Mouse (Mus musculus): ENCODE measurements around the gene Olfr891. TPM values are rescaled to one million over a fixed set of nuclear protein-coding genes. Genes with fewer than 3 reads are reported as not detected.
"Not testable (repeated sequence)": the region's sequence is repeated elsewhere in the genome, so short reads cannot be mapped to it uniquely, and the experiment has no call there.

Olfr891 gene
- not detected in 2 replicates for polyA plus RNA-seq (2015; fragmentation: Nextera tagmentation; extraction: Ambion mirVana)

- Histone ChIP-seq H3K27me3 (no peaks in the 10 kb centered on the region), H3K36me3 (ENCODE audit: poor library complexity, severe bottlenecking) (no peaks in the 10 kb centered on the region), H3K27ac (no peak within 1 kb of the TSS), H3K4me1 (no peaks in the 10 kb centered on the region), H3K9ac (no peak within 1 kb of the TSS), H3K9me3 (replicated peaks) (peaks cover 6% of the 10 kb centered on the region), H3K4me2 (no peak within 1 kb of the TSS), H3K4me3 (no peak within 1 kb of the TSS)
- 74% methylated on average over 1 of the region's 1 CpGs for WGBS
- ATAC-seq, result no peak
Observed at GRCm38 (mm10) chr9:38180721-38181120, at the start of gene Olfr891. Olfr891 (minus strand) TSS chr9:38180821.

- no peaks in the 10 kb centered on the region for H3K9me3 ChIP-seq (replicated peaks)
- ATAC-seq, result no peak
- no peaks in the 10 kb centered on the region for H3K36me3 ChIP-seq (ENCODE audit: poor library complexity, severe bottlenecking)
- no peak within 1 kb of the TSS for H3K4me2 ChIP-seq
- no peak within 1 kb of the TSS for H3K9ac ChIP-seq
- no peaks in the 10 kb centered on the region for H3K27me3 ChIP-seq
- H3K4me1 ChIP-seq, result no peaks in the 10 kb centered on the region
- H3K4me3 ChIP-seq, result no peak within 1 kb of the TSS
- H3K27ac ChIP-seq, result no peak within 1 kb of the TSS
Observed at GRCm38 (mm10) chr9:38217755-38218154, 37.1 kb upstream of the Olfr891 start, which contains the start of gene Olfr894. Olfr894 (plus strand) TSS chr9:38218055.

- no peaks in the 10 kb centered on the region for H3K4me1 ChIP-seq
- no peaks in the 10 kb centered on the region for H3K36me3 ChIP-seq (ENCODE audit: poor library complexity, severe bottlenecking)
- no peak for ATAC-seq
- H3K27me3 ChIP-seq, result no peaks in the 10 kb centered on the region
- H3K9ac ChIP-seq, result no peak within 1 kb of the TSS
- no peak within 1 kb of the TSS for H3K27ac ChIP-seq
- H3K4me2 ChIP-seq, result no peak within 1 kb of the TSS
- H3K4me3 ChIP-seq, result no peak within 1 kb of the TSS
- 0 out of 2 replicates have a peak, but pooled peaks cover 3% of the 10 kb centered on the region for H3K9me3 ChIP-seq (replicated peaks)
- WGBS, result 90% methylated on average over 3 of the region's 3 CpGs
Observed at GRCm38 (mm10) chr9:38208065-38208464, 27.4 kb upstream of the Olfr891 start, which contains the start of gene Olfr893. Olfr893 (plus strand) TSS chr9:38208365.

DNA sequence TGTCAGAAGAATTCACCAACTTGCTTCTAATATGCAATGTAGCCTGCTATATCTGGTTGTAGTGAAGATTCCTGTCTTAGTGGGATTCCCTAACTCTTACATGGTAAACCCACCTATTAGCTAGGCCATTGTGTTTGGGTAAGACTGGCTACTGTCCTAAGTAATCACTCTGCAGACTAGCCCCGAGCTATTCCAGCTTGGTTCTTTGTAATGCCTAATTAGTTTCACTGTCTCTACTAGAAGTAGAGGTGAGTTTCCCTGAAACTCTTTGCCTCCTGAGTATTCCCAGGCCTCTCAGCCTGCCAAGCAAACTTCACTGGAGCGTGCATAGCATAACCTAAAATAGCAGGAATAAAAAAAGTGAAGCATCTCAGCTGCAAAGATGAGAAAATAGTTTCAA is 12.3 kb downstream of the Olfr891 start:
- not testable (repeated sequence) for H3K27ac ChIP-seq; H3K4me3 ChIP-seq; ATAC-seq; H3K4me2 ChIP-seq; H3K9ac ChIP-seq; H3K4me1 ChIP-seq; H3K36me3 ChIP-seq (ENCODE audit: poor library complexity, severe bottlenecking); H3K9me3 ChIP-seq (replicated peaks); H3K27me3 ChIP-seq
- WGBS, result 49% methylated on average over 2 of the region's 2 CpGs

GRCm38 (mm10) chr9:38142217-38142616 is 38.4 kb downstream of the Olfr891 start, which contains the start of gene Olfr890:
Olfr890 (plus strand) TSS chr9:38142517.
- Histone ChIP-seq H3K4me2 (no peak within 1 kb of the TSS), H3K9ac (no peak within 1 kb of the TSS), H3K9me3 (replicated peaks) (no peaks in the 10 kb centered on the region), H3K27ac (no peak within 1 kb of the TSS), H3K27me3 (no peaks in the 10 kb centered on the region), H3K4me3 (no peak within 1 kb of the TSS), H3K36me3 (ENCODE audit: poor library complexity, severe bottlenecking) (no peaks in the 10 kb centered on the region), H3K4me1 (no peaks in the 10 kb centered on the region)
- ATAC-seq, result no peak

Other genes starting within 250 kb of the Olfr891 start
- not detected in 2 replicates for gene Olfr881, start 189.0 kb downstream of the Olfr891 start, polyA plus RNA-seq (2015; fragmentation: Nextera tagmentation; extraction: Ambion mirVana)
- gene Olfr883, start 155.0 kb downstream of the Olfr891 start, polyA plus RNA-seq (2015; fragmentation: Nextera tagmentation; extraction: Ambion mirVana), result not detected in 2 replicates
- gene Olfr884, start 134.3 kb downstream of the Olfr891 start, polyA plus RNA-seq (2015; fragmentation: Nextera tagmentation; extraction: Ambion mirVana), result not detected in 2 replicates
- not detected in 2 replicates for gene Olfr885, start 119.5 kb downstream of the Olfr891 start, polyA plus RNA-seq (2015; fragmentation: Nextera tagmentation; extraction: Ambion mirVana)
- gene Olfr887, start 96.7 kb downstream of the Olfr891 start, polyA plus RNA-seq (2015; fragmentation: Nextera tagmentation; extraction: Ambion mirVana), result not detected in 2 replicates
- gene Olfr888, start 72.7 kb downstream of the Olfr891 start, polyA plus RNA-seq (2015; fragmentation: Nextera tagmentation; extraction: Ambion mirVana), result not detected in 2 replicates
- 0.05 and 0.08 TPM in 2 replicates for gene Olfr889, start 65.6 kb downstream of the Olfr891 start, polyA plus RNA-seq (2015; fragmentation: Nextera tagmentation; extraction: Ambion mirVana)
- not detected in 2 replicates for gene Olfr890, start 38.3 kb downstream of the Olfr891 start, polyA plus RNA-seq (2015; fragmentation: Nextera tagmentation; extraction: Ambion mirVana)
- not detected in 2 replicates for gene Olfr893, start 27.5 kb upstream of the Olfr891 start, polyA plus RNA-seq (2015; fragmentation: Nextera tagmentation; extraction: Ambion mirVana)
- gene Olfr894, start 37.2 kb upstream of the Olfr891 start, polyA plus RNA-seq (2015; fragmentation: Nextera tagmentation; extraction: Ambion mirVana), result not detected in 2 replicates
- gene Olfr143, start 72.0 kb upstream of the Olfr891 start, polyA plus RNA-seq (2015; fragmentation: Nextera tagmentation; extraction: Ambion mirVana), result not detected in 2 replicates
- not detected in 2 replicates for gene Olfr895, start 87.0 kb upstream of the Olfr891 start, polyA plus RNA-seq (2015; fragmentation: Nextera tagmentation; extraction: Ambion mirVana)
- gene Olfr896-ps1, start 110.3 kb upstream of the Olfr891 start, polyA plus RNA-seq (2015; fragmentation: Nextera tagmentation; extraction: Ambion mirVana), result not detected in 2 replicates
- gene Olfr25, start 148.2 kb upstream of the Olfr891 start, polyA plus RNA-seq (2015; fragmentation: Nextera tagmentation; extraction: Ambion mirVana), result not detected in 2 replicates
- gene Olfr898, start 167.6 kb upstream of the Olfr891 start, polyA plus RNA-seq (2015; fragmentation: Nextera tagmentation; extraction: Ambion mirVana), result not detected in 2 replicates
- gene Olfr250, start 186.1 kb upstream of the Olfr891 start, polyA plus RNA-seq (2015; fragmentation: Nextera tagmentation; extraction: Ambion mirVana), result not detected in 2 replicates
- gene Olfr251, start 196.3 kb upstream of the Olfr891 start, polyA plus RNA-seq (2015; fragmentation: Nextera tagmentation; extraction: Ambion mirVana), result not detected in 2 replicates
- gene Olfr147, start 220.9 kb upstream of the Olfr891 start, polyA plus RNA-seq (2015; fragmentation: Nextera tagmentation; extraction: Ambion mirVana), result not detected in 2 replicates
- not detected in 2 replicates for gene Olfr901, start 248.6 kb upstream of the Olfr891 start, polyA plus RNA-seq (2015; fragmentation: Nextera tagmentation; extraction: Ambion mirVana)

Measured in forebrain, embryonic 13.5 days (tissue).